Mouse (Mus musculus) Muller cell, postnatal 12 days (primary cell): Measurements from ENCODE around the gene Cacna1d.
A peak's percentile ranks its signal among the peaks of the same experiment; 100 is the strongest.

Experiments
- DNase-seq: peaks from one replicate; pipeline ENCODE4 v3.0.0-alpha.2; 2015; ENCODE audit errors: inconsistent ontology term

The Cacna1d gene

DNA sequence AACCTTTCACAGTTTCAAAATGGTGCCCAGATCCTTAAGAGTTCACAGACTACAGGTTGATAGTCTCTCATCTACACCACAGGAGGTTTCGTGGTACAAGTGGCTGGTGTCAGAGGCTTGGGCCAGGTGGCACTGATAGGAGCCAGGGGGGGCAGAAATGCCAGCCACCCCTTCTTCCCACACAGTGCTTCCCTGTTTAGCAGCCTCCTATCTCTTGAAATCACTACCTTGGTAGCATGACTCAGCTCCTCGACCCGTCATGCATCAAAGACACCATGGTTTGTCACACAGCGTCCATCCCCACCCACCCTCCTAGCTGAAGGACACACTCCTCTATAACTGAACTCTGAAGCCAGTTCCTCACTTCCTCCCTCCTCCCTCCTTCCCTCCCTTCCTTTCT is 398.8 kb downstream of the Cacna1d start:
- no peak for DNase-seq

DNA sequence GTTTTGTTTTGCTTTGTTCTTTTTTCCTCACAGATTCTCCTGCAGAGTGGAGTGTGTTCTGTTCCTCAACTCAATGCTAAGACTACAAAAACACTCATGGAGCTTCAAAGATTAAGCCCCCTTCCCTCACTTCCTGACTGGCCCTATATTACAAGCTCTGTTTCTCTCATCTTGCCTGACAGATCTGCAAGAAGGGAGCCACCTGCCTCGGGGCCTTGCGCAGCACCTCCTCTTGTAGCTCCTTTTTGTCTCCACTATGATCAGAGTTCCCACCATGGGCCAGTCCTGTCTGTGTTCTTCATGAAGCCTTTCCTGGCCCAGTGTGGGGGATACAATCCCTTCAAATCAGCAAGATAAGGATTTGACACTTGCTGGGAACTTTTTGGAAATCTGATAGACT is 399.2 kb downstream of the Cacna1d start:
- DNase-seq: no peak

- no peak for DNase-seq
Observed at GRCm38 (mm10) chr14:30079729-30080128, 411.5 kb downstream of the Cacna1d start.

GRCm38 (mm10) chr14:30078115-30078808 is 413.0 kb downstream of the Cacna1d start:
- peak; percentile 6 for DNase-seq

- DNase-seq: peak; percentile 14
Observed at GRCm38 (mm10) chr14:30075268-30075887, 415.9 kb downstream of the Cacna1d start.

- peak; percentile 72 for DNase-seq
Observed at GRCm38 (mm10) chr14:30068566-30068965, 422.7 kb downstream of the Cacna1d start.

DNA sequence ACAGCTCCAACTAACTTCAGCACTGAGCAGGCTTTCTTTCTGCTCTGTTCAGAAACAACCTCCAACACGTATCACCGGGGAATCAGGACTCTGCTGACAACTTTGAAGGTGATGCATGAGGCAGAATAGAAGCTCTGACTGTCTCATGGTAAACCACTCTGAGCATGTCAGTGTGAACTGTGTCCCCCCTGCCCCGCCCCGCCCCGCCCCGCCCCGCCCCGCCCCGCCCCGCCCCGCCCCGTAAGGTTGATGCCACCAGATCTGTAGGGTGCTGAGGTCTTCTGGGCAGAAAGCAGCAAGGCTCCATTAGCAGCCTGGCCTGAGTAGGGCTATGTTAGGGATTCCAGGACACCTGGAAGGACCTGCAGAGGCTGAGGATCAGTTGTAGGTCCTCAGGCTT is 424.5 kb downstream of the Cacna1d start:
- no peak for DNase-seq

DNA sequence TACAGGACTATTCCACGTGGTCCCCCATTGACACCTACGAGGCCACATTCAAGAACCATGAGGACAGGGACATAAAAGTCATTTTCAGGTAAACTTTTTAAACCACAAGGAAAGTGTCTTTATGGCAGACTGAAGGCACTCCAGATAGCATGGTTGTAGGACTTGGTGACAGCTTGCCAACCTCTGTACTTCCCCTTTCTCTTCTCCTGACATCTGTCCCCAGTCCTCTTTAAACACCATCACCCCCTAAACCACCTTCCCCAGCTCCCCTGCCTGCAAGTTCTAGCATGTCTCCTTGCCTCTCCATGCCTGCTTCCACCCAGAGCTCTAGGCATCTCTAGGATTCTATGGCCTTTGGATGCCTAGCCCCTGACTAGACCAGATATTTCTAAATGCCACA is 426.4 kb downstream of the Cacna1d start:
- no peak for DNase-seq

DNA sequence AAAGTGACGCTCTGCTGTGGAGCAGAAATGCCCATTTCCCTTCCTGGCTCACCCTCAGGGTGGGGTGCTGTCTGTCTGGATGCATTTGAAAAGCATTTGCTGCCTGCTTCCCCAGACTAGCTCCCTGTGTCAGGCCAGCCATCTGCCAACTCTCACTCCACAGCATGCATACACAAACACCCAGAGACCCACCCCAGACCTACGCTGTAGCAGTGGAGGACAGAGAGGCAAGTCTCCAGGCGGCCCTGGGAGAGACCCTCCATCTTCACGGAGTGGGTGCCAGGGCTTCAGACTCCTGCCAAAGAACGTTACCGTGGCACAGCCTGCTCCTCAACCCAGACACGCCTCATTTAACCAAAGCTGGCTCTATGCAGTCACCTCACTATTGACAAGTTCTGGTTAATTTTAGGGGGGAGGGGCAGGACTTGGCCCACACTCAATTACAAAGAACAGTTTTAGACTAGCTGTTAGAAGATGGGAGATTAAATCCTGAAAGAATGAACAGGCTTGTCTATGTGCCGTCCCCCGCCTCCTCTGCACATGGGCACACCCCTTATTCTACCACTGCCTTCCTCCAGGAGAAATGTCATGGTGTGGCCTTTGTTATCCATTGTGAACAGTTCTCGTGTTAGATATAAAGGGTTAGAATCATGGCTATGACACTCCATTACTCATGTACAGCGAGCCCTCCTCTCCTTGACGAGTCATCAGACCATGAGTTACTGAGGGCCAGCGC is 435.1 kb downstream of the Cacna1d start:
- DNase-seq: peak; percentile 47

DNA sequence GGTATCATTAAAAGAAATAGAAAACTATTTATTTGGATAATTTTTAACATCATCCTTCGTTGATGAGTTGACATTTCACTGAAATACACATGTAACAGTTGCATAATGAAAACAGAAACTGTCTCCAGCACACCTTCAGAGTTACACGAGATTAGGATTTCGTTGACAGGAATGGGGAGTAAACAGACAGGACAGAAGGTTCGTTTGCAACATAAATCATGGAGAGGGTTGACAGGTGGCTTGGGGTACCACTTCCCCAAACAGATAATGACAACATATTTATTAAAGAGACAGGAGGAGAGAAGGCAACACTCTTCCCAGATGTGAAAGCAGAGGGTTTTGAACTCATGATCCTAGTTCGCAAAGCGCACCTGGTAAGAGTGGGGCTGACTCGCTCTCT is 436.3 kb downstream of the Cacna1d start:
- DNase-seq: no peak

GRCm38 (mm10) chr14:30050280-30050679 is 441.0 kb downstream of the Cacna1d start:
- no peak for DNase-seq

- DNase-seq: no peak
Observed at GRCm38 (mm10) chr14:30048049-30048448, 443.2 kb downstream of the Cacna1d start.

DNA sequence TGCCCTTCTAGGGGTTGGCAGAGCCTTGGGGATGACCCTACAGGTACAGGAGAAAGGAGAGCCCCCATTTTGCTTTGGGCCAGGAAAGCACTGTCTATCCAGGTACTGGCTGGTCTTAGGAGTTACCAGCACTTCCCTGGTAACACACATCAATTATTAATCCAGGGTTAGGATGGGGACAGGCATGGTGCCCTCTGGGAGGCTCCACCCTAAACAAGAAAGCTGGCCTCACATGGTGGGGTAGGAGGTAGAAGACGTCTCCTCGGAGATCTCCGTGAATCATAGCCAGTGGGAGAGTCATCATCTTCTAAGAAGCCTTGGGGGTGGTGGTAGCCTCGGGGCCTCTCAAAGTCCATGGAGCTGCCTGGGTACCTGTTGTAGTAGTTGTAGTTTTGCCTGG is 444.3 kb downstream of the Cacna1d start:
- no peak for DNase-seq

DNA sequence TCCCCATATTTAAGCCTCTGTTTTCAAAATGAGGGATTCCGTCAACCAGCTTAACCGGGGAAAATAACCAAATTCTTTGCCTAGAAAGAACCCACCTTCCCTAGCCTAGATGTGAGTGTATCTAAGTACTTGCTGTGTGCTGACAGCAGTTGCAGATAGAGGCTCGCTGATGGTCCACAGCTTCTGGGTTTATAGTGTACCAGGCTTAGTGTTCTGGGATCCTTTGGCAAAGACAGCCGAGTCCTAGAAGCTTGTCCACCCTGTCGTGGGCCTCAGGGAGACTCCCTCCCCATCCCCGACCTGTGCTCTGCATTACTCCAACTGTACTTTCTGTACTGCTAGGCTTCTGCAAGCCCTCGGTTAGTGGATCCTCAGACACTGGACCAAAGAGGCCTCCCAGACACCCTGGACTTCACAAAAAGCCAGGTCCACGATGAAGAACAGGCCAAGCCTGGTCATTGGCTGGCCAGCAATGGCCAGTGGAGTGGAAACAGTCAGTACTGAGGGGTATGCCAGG is 445.5 kb downstream of the Cacna1d start:
- no peak for DNase-seq

DNA sequence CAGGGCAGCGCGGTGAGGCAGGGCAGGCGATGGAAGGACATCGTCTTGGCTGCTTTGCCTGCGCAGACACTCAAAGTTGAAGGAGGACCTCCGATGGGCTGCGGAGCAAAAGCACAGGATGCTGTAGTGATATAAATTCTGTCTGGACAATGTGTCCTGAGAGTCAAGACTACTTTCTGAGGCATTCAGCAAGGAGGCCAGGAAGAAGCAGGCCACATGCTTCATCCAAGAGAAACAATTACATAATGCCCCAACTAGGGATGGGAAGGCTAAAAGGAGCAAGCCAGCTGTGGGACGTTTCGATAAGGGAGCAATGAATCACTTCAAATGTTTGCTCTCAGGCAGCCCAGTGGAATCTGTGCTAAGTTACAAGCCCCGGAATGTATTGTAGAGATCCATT is 446.0 kb downstream of the Cacna1d start:
- no peak for DNase-seq

DNA sequence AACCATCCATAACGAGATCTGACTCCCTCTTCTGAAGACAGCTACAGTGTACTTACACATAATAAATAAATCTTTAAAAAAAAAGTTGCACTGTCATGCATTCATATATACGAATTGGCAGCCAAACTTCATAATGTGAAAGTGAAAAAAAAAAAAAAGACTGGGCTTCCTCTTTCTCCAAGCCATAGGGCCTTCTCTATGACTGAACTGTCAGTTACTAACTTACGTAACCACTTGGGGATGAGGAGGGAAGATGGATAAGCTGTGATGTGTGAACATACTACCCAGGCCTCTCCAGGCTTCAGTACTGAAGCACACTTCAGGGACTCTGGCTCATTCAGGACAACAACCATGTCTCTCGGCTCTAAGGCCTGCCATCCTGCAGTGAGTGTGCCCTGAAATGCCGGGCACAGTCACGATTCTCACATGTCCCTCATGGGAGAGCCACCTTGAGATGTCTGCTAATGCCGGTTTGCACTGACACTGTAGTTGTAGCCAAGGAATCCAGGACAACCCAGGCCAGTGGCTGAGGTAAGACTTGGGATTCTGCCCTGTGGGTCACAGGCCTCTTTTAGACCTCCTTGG is 447.8 kb downstream of the Cacna1d start:
- no peak for DNase-seq

DNA sequence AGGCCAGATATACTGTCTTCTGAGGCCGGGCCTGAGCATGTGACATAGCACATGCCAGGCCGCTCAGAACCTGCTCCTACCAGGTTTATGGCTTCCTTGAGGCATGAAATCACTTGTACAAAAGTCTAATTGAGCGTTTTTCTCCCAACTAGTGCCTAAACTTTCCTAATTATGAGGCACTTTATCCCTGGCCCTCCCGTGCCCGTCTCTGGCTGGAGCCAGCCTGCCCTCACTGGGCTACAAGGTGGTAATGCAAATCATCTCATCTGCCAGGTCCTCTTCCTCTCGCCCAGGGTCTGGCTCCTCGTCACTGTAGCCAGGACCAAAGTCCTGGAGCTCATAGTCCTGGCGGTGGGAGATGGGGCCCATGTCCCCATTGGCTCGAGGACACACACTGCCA is 449.4 kb downstream of the Cacna1d start:
- no peak for DNase-seq

GRCm38 (mm10) chr14:30039413-30039812 is 451.8 kb downstream of the Cacna1d start:
- DNase-seq: no peak

DNA sequence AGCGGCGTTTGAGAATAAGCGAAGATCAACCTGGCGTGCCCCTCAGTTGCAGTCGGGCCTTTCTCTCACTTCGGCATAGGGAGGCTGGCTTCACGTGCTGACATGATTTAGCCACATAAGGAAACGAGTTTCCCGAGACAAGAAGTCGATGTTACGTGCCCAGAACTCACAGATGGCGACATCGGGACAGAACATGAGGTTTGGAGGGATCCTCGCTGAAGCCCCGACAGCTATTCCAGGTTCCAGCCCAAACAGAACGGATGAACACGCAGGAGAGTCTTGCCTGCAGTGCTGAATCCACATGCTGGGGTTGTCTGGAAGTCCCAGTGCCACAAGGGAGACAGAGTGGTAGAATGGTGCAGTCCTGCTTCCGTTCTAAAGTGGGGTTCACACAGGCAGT is 452.8 kb downstream of the Cacna1d start:
- no peak for DNase-seq

GRCm38 (mm10) chr14:30033405-30033804 is 457.9 kb downstream of the Cacna1d start:
- DNase-seq: no peak

GRCm38 (mm10) chr14:30027378-30027777 is 463.9 kb downstream of the Cacna1d start:
- no peak for DNase-seq

DNA sequence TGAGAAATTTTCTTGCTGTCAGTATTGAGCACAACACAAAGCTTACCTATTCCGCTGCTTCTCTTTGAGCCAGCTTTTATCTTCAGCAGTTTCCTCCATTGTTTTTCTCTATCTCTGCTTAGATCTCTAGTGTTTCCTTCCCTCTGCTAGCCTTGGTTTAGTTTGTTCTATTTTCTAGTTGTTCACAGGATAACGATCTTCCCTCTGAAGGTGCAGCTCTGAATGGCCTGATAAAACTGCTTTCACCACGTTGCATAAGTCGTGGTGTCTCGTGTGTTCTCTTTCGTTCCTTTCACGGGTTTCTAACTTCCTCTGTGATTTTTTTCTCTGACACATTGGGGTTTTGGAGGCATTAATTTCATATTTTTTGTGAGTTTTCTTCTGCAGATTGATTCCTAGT is 466.9 kb downstream of the Cacna1d start:
- DNase-seq: no peak
